34 mouse cellular contexts compared by ENCODE assay signal in genomic region chr9:82407177-82407576, GRCm38 (mm10).
"Had no signal": no experiment of that assay in that cellular context is flagged by ENCODE, and none has a peak within 500 bp of the region (broad histone marks: within the 10 kb centered on the region; RNA-seq: fewer than 3 reads in every experiment).

No protein-coding gene starts in this region.

- H3K4me2 ChIP-seq: heart, embryonic 11.5 days; heart, embryonic 12.5 days; heart, embryonic 15.5 days; hindbrain, embryonic 12.5 days; hindbrain, embryonic 13.5 days; hindbrain, embryonic 14.5 days; hindbrain, embryonic 15.5 days; intestine, embryonic 15.5 days; kidney, embryonic 15.5 days had no signal

- H3K4me1 ChIP-seq: heart, embryonic 10.5 days; heart, embryonic 15.5 days; hindbrain, embryonic 10.5 days; hindbrain, embryonic 12.5 days; hindbrain, embryonic 13.5 days; hindbrain, embryonic 15.5 days; intestine, embryonic 15.5 days; kidney, embryonic 15.5 days had no signal

- H3K9me3 ChIP-seq: heart, embryonic 10.5 days; heart, embryonic 12.5 days; heart, embryonic 15.5 days; hindbrain, embryonic 10.5 days; hindbrain, embryonic 12.5 days; hindbrain, embryonic 13.5 days; hindbrain, embryonic 15.5 days; intestine, embryonic 15.5 days; kidney, embryonic 15.5 days had no signal

- ATAC-seq: hindbrain, embryonic 16.5 days; hindbrain, postnatal 0 days; inflammation-experienced regulatory T-cells, adult 6 months; intestine, embryonic 15.5 days; intestine, embryonic 16.5 days; intestine, postnatal 0 days had no signal

- H3K27ac ChIP-seq: heart, embryonic 10.5 days; heart, embryonic 15.5 days; hindbrain, embryonic 10.5 days; hindbrain, embryonic 12.5 days; hindbrain, embryonic 13.5 days; hindbrain, embryonic 14.5 days; hindbrain, embryonic 15.5 days; hindbrain, postnatal 0 days; intestine, embryonic 15.5 days; kidney, embryonic 15.5 days; kidney, postnatal 0 days; layer of hippocampus, adult 2 months had no signal

- DNase-seq: heart, postnatal 10 days; heart, postnatal 14 days; heart, postnatal 36 days; heart, postnatal 4 days; kidney, adult 11 months; kidney, adult 18-20 months; kidney, adult 2 months; kidney, adult 8-10 months; kidney, adult 9 months; kidney, postnatal 10 days; kidney, postnatal 14 days; kidney, postnatal 25 days; kidney, postnatal 36 days; kidney, postnatal 4 days; layer of hippocampus, adult 9-11 months; layer of hippocampus, postnatal 36 days had no signal

- H3K4me3 ChIP-seq: heart, embryonic 10.5 days; heart, embryonic 12.5 days; heart, embryonic 15.5 days; hindbrain, embryonic 10.5 days; hindbrain, embryonic 12.5 days; hindbrain, embryonic 13.5 days; hindbrain, embryonic 15.5 days; intestine, embryonic 15.5 days; kidney, embryonic 15.5 days; layer of hippocampus, adult 2 months had no signal

- H3K9ac ChIP-seq: heart, embryonic 12.5 days; heart, embryonic 15.5 days; hindbrain, embryonic 12.5 days; hindbrain, embryonic 13.5 days; hindbrain, embryonic 14.5 days; hindbrain, embryonic 15.5 days; intestine, embryonic 15.5 days; kidney, embryonic 15.5 days had no signal

- H3K36me3 ChIP-seq: heart, embryonic 10.5 days; heart, embryonic 12.5 days; heart, embryonic 15.5 days; hindbrain, embryonic 10.5 days; hindbrain, embryonic 12.5 days; hindbrain, embryonic 13.5 days; hindbrain, embryonic 15.5 days; intestine, embryonic 15.5 days; kidney, embryonic 15.5 days had no signal

- H3K27me3 ChIP-seq: heart, embryonic 12.5 days; heart, embryonic 15.5 days; hindbrain, embryonic 12.5 days; hindbrain, embryonic 13.5 days; hindbrain, embryonic 15.5 days; intestine, embryonic 15.5 days; kidney, embryonic 15.5 days had no signal
